Mouse (Mus musculus) neutrophil, adult 5-6 weeks (primary cell): Measurements from ENCODE around the gene Btg3. TPM values are rescaled to one million over a fixed set of nuclear protein-coding genes. Genes with fewer than 3 reads are reported as not detected.
A peak's percentile ranks its signal among the peaks of the same experiment; 100 is the strongest.

Experiments used
- ATAC-seq: fragments of 151-379, 151-347 bp; 2 replicates; pipeline ENCODE4 v1.8.0; 2017; ENCODE audit warnings: mild to moderate bottlenecking, moderate TSS enrichment; ENCODE audit not compliant: insufficient number of reproducible peaks, poor library complexity, low FRiP score, severe bottlenecking; ENCODE audit errors: extremely low read depth
- total RNA-seq: library from RNA; stranded (forward); fragments of 200-1000 nt; gene quantifications from 2 replicates; pipeline ENCODE4 v1.2.3, GENCODE M21; 2017

The Btg3 gene
- total RNA-seq, 1 experiment from 2014 or later, result 4.5 TPM

DNA sequence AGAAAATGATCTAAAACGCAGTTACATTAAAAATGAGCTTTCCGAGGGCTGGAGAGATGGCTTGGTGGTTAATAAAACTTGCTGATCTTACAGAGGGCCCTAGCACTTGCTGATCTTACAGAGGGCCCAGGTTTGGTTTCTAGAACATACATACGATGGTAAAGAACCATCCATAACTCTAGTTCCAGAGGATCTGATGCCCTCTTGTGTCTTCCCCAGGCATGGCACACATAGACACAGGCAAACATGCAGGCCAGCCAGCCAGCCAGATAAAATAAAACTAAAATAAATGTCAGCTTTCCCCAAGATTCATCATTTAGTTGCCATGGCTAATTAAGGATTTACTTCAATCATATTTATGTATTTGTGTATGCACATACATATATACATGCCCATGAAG is 19.2 kb downstream of the Btg3 start:
- ATAC-seq, result no peak

GRCm38 (mm10) chr16:78347328-78347926 is 29.6 kb downstream of the Btg3 start:
- no peak for ATAC-seq

DNA sequence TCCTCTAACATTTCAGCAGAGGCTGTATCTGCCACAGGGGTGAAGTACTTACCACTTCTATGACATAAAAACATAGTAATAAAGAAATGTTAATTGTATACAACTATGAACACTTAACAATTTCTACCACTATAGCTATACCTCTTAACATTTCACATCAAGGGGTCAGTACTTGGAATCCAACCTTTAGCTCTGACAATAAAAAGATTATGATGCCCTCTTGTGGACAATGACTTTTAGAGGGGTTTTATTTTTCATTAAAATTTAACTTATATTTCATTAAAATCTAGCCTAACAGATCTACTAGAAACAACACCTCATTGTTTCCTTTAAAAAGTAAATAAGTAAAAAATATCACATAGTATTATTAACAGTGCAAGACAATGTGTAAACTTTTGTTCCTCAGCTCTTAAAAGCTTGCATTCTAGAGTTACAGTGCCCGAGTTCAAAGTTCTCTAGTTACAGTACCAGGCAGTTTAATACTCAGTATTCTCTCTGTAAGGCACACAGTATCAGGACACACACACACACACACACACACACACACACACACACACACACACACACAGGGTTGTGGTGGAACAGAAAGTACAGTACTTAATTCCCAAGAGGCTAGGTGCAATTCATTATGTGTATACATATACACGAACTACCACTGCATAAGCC is 30.2 kb downstream of the Btg3 start:
- no peak for ATAC-seq

GRCm38 (mm10) chr16:78343792-78344191 is 33.2 kb downstream of the Btg3 start:
- no peak for ATAC-seq

- ATAC-seq, result no peak
Measured at GRCm38 (mm10) chr16:78342767-78343166, 34.2 kb downstream of the Btg3 start.

GRCm38 (mm10) chr16:78341356-78341755 is 35.6 kb downstream of the Btg3 start:
- ATAC-seq, result no peak

- no peak for ATAC-seq
Measured at GRCm38 (mm10) chr16:78337226-78337625, 39.8 kb downstream of the Btg3 start.

DNA sequence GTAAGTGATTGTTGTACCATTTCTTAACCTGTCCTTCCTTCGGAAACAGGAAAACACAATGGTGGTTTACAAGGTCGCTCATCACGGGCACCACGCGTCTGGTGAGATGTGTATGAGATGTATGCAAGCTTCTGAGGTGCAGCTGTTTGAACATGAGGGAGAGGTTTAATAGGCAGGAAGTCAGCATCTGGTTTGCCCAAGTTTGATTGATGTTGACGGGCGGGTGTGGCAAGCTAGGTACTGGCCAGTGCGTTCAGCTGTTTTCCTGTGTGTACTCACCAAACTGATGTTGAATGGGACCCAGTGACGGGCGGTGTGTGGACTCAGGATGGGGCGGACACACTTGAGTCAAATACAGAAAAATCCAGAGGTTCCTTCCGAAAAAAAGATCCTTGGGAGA is 49.0 kb downstream of the Btg3 start:
- no peak for ATAC-seq

- ATAC-seq, result no peak
Measured at GRCm38 (mm10) chr16:78327562-78327961, 49.4 kb downstream of the Btg3 start.

GRCm38 (mm10) chr16:78325972-78326848 is 50.8 kb downstream of the Btg3 start:
- no peak for ATAC-seq

DNA sequence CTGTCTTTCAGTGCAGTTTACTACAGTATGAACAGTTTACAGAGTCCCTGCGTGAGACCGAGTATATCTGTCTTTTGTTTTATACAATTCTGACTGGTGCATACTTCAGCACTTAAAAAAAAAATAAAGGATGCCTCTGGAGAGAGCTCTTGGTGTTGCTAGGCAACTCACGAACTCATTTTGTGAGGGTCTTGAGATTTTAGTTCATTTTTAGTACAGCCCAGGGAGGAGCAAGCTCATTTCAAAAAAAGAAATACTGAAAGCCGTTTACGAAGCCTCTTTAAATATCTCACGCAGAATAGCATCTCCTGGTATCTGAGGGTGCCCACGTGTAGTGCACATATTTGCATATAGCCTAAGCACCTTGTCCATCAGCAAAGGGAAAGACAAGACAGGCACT is 54.9 kb downstream of the Btg3 start:
- no peak for ATAC-seq

- no peak for ATAC-seq
Measured at GRCm38 (mm10) chr16:78321559-78321958, 55.4 kb downstream of the Btg3 start.

GRCm38 (mm10) chr16:78319711-78320110 is 57.3 kb downstream of the Btg3 start:
- no peak for ATAC-seq

GRCm38 (mm10) chr16:78317960-78318359 is 59.0 kb downstream of the Btg3 start:
- ATAC-seq, result no peak

DNA sequence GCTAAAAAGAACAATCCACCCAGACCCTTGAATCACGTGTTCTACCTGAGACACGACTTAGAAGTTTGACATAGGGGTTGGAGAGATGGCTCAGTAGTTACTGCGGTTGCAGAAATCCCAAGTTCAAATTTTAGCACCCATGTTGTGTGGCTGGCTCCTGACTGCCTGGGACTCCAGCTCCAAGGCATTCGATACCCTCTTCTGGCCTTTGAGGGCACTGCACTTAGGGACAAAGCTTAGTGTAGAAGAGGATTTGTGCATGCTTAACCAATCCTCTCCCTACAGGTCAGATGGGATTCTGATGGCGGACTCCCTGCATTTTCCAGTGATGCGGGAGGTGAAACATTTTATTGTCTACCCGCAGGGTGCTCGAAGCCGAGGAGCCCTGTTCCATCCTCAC is 60.1 kb downstream of the Btg3 start:
- ATAC-seq, result peak; percentile 41; the same call in 1 of the 2 replicates

- ATAC-seq, result no peak
Measured at GRCm38 (mm10) chr16:78314026-78314425, 63.0 kb downstream of the Btg3 start.

DNA sequence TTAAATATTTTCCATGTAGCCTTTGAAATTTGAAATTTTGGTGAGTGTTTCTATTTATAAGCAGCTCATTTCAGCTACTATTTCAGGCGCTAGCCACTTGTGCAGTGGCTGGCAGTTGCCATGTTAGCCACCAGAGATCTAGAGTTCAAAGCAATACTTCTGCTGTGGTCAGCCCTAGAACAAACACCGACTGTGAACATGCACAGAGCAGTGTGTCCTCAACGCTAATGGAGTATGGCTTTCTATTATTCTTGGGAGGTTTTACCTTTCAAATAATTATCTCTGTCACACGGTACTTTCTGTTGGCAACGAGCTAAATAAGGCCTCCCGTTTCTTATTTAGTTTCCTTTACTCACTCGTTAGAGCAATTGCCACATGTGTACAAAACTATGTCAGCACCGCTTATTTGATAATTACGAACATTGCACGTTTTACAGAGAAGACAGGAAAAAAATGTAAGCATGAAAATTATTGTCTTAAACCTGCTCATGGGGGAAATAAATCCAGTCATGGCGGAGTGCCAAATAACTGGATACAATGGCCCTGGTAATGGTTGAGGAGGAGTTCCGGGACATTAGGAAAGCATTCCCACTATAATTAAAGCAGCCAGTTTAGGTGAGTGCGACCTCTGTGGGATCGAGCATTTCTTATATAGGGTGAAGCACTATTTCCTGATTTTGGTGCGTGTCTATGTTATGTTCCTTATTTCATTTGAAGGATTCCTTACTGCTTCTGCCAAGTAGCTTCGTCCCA is 63.7 kb downstream of the Btg3 start:
- no peak for ATAC-seq

GRCm38 (mm10) chr16:78309258-78309657 is 67.7 kb downstream of the Btg3 start:
- ATAC-seq, result no peak

DNA sequence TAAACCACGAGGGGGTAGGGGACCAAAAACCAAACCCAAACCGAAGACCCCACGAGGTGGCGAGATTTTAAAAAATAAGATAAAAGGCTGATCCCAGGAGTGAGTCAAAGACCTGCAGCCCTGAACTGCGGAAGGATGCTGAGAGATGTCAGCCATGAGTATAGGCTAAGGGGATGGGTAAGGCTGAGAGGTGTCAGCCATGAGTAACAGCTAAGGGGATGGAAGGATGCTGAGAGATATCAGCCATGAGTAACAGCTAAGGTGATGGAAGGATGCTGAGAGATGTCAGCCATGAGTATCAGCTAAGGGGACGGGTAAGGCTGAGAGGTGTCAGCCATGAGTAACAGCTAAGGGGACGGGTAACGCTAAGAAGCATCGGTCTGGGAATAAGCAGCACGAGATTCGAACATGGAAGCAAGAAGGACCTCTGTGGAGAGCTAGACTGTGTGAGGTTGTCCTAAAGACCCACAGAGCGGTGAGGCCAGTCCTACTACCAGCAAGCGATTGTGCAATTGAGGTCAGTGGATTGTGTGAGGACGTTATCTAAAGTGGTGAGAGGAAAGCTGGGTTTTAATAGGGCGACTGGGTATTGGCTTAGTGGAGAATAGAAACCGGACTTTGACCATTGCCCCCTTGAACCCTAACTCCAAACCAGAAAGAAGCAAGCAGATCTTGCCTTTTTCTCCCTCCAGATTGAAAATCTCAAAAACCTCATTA is 69.4 kb downstream of the Btg3 start:
- no peak for ATAC-seq
